8 mouse cellular contexts compared by ENCODE assay signal in the genomic region with DNA sequence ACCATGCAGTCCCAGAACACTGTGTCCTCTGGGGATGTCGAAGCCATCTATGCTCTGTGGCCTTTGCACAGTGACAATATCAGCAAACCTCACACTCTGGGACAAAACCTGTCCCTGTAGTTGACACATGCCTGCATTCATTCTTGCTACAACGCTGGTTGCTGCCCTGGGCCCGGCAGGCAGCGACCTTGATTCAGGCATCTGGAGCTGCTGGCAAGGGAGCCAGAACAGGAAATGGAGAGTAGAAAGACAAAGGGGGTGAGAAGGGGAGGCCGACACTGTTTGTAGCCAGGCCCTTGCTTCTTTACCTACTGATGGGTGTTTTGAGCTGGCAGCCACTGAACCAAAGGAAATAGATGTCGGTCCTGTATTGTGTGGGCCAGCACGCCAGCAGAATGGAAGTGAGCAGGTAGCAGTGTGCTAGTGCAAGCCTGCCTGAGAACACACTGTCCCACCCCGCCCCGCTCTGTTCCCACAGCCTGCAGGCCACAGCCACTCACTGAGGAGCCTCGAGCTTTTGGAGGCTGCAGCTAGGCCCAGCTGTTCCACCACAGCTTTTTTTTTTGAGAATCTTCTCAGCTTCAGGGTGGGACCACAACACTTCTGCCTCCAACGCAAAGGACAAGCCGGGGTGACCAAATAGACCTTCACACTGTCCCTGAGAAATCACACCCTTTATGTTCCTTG. TPM values are rescaled to one million over a fixed set of nuclear protein-coding genes. Genes with fewer than 3 reads are reported as not detected.
DNase-seq lines count a peak whose midpoint lies in the region; ATAC-seq and TF ChIP-seq lines count a peak whose summit lies in the region.
"Not testable (repeated sequence)": the region's sequence is repeated elsewhere in the genome, so short reads cannot be mapped to it uniquely, and the experiment has no call there.

No protein-coding gene starts in this region.

- not testable (repeated sequence) for H3K4me3 ChIP-seq in kidney, embryonic 16.5 days (ENCODE audit: low read length); lung, embryonic 14.5 days (ENCODE audit: low read depth, low read length)

- not testable (repeated sequence) for H3K4me2 ChIP-seq in kidney, embryonic 16.5 days (replicated peaks; ENCODE audit: low read depth, low read length); lung, embryonic 14.5 days

- not testable (repeated sequence) for H3K9me3 ChIP-seq in kidney, embryonic 16.5 days (ENCODE audit: low read length); lung, embryonic 14.5 days (ENCODE audit: low read depth, low read length)

- not testable (repeated sequence) for H3K4me1 ChIP-seq in kidney, embryonic 16.5 days (ENCODE audit: insufficient read depth, low read length); lung, embryonic 14.5 days (ENCODE audit: insufficient read depth)

- WGBS in kidney, embryonic 16.5 days = 54% methylated on average over 12 of the region's 12 CpGs
- 32% methylated on average over 11 of the region's 12 CpGs for WGBS in lung, embryonic 14.5 days

- intact Hi-C loops in heart, postnatal 14 days (cut with DNase I) = not testable (repeated sequence)

- not testable (repeated sequence) for TF ChIP-seq CTCF in lung, embryonic 14.5 days (IDR thresholded peaks at IDR 0.05; ENCODE audit: low read depth)

- not testable (repeated sequence) for H3K27ac ChIP-seq in kidney, embryonic 16.5 days (ENCODE audit: low read length)
- peak overlapping the region; percentile 24; the same call in 1 of the 2 replicates for H3K27ac ChIP-seq in lung, embryonic 14.5 days (ENCODE audit: low read depth)

- not testable (repeated sequence) for H3K36me3 ChIP-seq in kidney, embryonic 16.5 days (ENCODE audit: insufficient read depth, low read length); lung, embryonic 14.5 days (ENCODE audit: insufficient read depth)

- peak; percentile 4 for ATAC-seq in CD4-positive, CD25-positive, alpha-beta regulatory T cell, adult 4 months
- peak; percentile 26; the same call in 1 of the 2 replicates for ATAC-seq in kidney, embryonic 16.5 days (ENCODE audit: low FRiP score, low TSS enrichment)
- peak; percentile 68 for ATAC-seq in lung, embryonic 14.5 days (ENCODE audit: insufficient read depth)

- peak; percentile 33 for DNase-seq in adrenal gland, postnatal 14 days
- DNase-seq in heart, adult 11 months = peak; percentile 98
- DNase-seq in heart, postnatal 14 days = peak; percentile 25 to 35
- DNase-seq in lung, embryonic 14.5 days = peak; percentile 66
- DNase-seq in retina, postnatal 1 day = peak; percentile 10
- DNase-seq in thymus, postnatal 25 days = peak; percentile 66

- not testable (repeated sequence) for H3K9ac ChIP-seq in kidney, embryonic 16.5 days (replicated peaks; ENCODE audit: low read length); lung, embryonic 14.5 days

- H3K27me3 ChIP-seq in kidney, embryonic 16.5 days (ENCODE audit: insufficient read depth, low read length); lung, embryonic 14.5 days (ENCODE audit: insufficient read depth, low read length): not testable (repeated sequence)

RNA-seq across cellular contexts. Expression of gene Dynlt1b, which starts 5.5 kb away (rescaled TPM):
- polyA plus RNA-seq in CD4-positive, CD25-positive, alpha-beta regulatory T cell, adult 4 months (2017; shearing (Covaris generic)) = 100 to 1,000 TPM; 128 to 139 TPM
- 109 and 133 TPM in 2 replicates for total RNA-seq in adrenal gland, postnatal 14 days (2021)
- 10 to 100 TPM; 71.8 to 79.0 TPM for total RNA-seq in heart, postnatal 14 days (2021)
- 414 and 449 TPM in 2 replicates for polyA plus RNA-seq in kidney, embryonic 16.5 days (2015; fragmentation: Nextera tagmentation; extraction: Ambion mirVana)
- polyA plus RNA-seq in lung, embryonic 14.5 days (2014; fragmentation: Nextera tagmentation; extraction: Ambion mirVana) = 579 and 584 TPM in 2 replicates

Comparison
In these comparisons a context has a peak if more than half of its experiments do, and no peak if none do; other contexts are left out.
1. ATAC-seq: peak in every context shown above with its lines; median percentile 68 in lung, embryonic 14.5 days; 26 in kidney, embryonic 16.5 days; 4 in CD4-positive, CD25-positive, alpha-beta regulatory T cell, adult 4 months.
2. DNase-seq: peak in every context shown above with its lines; median percentile 98 in heart, adult 11 months; 66 in lung, embryonic 14.5 days; 66 in thymus, postnatal 25 days; 33 in adrenal gland, postnatal 14 days; 30 in heart, postnatal 14 days; 10 in retina, postnatal 1 day.